Mouse (Mus musculus): ENCODE results near the gene Fzd2. TPM values are rescaled to one million over a fixed set of nuclear protein-coding genes. Genes with fewer than 3 reads are reported as not detected.

Fzd2 gene
- total RNA-seq, 2 experiments from 2014 or later, result 10.9 to 11.7 TPM

DNA sequence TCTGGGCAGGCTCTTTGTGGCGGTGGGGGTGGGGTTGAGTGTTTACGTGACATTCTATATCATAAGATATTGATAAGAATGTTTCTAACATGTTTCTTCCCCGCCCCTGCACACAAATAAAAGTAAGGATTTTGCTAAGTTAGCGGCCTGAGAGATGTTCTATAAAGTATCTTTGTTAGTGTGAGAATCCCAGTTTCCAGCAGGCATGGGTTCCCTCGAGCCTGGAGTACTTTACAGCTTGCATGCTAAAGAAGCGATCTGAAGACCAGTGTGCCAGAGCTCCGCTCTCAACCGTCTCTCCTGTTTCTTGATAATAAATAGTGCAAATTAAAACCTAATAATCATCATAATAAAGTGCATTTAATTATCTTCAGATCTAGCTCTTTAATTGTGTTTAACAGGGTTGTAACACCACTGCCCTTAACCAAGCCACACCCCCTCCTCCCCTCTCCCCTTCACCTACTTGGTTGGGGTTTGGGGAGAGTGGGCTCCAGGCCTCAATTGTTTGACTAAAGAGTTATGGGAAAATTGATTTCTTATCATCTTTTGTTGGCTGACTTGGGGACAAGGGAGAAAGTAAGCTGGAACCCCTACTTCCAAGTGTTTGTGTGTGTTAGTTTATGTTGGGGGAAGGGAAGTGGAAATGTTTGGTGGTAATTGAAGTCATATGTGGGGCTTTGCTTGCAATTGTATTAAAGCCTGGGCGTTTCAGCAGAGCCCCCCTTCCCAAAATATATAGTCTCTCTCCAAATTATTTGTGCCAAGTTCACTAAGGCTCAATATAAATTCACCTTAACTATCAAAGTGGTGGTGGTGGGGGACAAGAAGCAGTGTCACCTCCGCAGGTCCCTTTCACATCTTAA is 3.7 kb downstream of the Fzd2 start:
- no peak overlapping the region for H3K4me3 ChIP-seq
- H3K27ac ChIP-seq, result no peak overlapping the region
- no peak for TF ChIP-seq CTCF (IDR thresholded peaks at IDR 0.05)
- DNase-seq (ENCODE audit: extremely low spot score in 1 of 2, low spot score in 2 of 2), result no peak
- intact Hi-C loops (cut with DNase I), result no loop called here

- no peak overlapping the region for H3K4me3 ChIP-seq
- H3K27ac ChIP-seq, result no peak overlapping the region
- intact Hi-C loops (cut with DNase I), result no loop called here
- no peak for TF ChIP-seq CTCF (IDR thresholded peaks at IDR 0.05)
- no peak for DNase-seq (ENCODE audit: extremely low spot score in 1 of 2, low spot score in 2 of 2)
These were observed 4.5 kb downstream of the Fzd2 start for GRCm38 (mm10) chr11:102608691-102609090.

GRCm38 (mm10) chr11:102609483-102609882 is 5.3 kb downstream of the Fzd2 start:
- no peak overlapping the region for H3K4me3 ChIP-seq
- DNase-seq (ENCODE audit: extremely low spot score in 1 of 2, low spot score in 2 of 2), result no peak
- no peak for TF ChIP-seq CTCF (IDR thresholded peaks at IDR 0.05)
- H3K27ac ChIP-seq, result no peak overlapping the region
- intact Hi-C loops (cut with DNase I), result no loop called here

DNA sequence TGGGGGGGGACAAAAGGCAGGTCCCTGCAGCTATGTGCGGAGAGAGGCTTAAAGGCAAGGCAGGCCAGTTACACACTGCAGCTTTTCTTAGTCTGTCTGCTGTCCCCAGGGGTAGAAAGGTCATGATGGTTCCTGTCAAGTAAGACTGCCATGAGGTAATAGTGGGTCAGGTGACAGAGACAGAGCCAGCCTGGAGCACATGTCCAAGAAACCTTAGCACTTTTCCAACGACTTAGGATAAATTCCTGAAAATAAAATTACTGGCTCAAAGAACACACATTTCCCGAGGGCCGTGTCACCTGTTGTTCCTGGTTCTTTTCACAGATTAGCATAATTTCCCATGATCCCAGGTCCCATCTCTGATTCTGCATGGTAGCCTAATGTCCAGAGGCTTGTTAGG is 6.1 kb downstream of the Fzd2 start:
- no peak for TF ChIP-seq CTCF (IDR thresholded peaks at IDR 0.05)
- intact Hi-C loops (cut with DNase I), result no loop called here
- no peak overlapping the region for H3K27ac ChIP-seq
- DNase-seq (ENCODE audit: extremely low spot score in 1 of 2, low spot score in 2 of 2), result no peak
- H3K4me3 ChIP-seq, result no peak overlapping the region

DNA sequence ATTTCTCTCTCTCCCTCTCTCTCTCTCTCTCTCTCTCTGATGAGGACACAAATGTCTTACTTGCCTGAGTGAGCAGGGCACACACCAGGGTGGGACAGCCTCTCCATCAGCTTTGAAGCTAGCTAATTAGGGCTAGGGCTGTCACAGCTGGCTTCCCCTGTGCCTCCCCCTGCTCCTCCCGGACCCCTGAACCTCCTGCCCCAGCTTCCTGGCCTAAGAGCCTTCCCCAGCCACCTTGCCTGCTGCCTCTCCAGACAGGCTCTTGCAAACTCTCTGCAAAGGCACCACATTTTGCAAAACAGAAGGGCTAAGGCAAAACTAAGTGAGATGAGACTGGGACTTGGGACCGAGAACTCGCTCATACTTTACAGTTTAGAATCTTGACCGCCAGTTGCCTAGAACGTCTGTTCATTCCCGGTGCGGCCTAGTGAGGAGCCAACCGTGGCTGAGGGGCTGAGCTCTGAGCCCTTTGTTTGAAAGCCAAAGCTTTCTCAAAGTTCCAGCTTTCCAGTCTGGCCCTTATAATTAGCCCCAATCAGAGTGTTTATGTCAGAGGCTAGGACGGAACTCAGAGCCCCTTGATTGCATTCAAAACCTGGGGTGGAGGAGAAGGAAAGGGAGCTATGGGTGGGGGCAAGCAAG is 6.6 kb downstream of the Fzd2 start:
- no peak for DNase-seq (ENCODE audit: extremely low spot score in 1 of 2, low spot score in 2 of 2)
- intact Hi-C loops (cut with DNase I), result no loop called here
- H3K4me3 ChIP-seq, result no peak overlapping the region
- H3K27ac ChIP-seq, result no peak overlapping the region
- no peak for TF ChIP-seq CTCF (IDR thresholded peaks at IDR 0.05)

GRCm38 (mm10) chr11:102611317-102611705 is 7.1 kb downstream of the Fzd2 start:
- H3K27ac ChIP-seq, result no peak overlapping the region
- no peak for DNase-seq (ENCODE audit: extremely low spot score in 1 of 2, low spot score in 2 of 2)
- no peak overlapping the region for H3K4me3 ChIP-seq
- TF ChIP-seq CTCF (IDR thresholded peaks at IDR 0.05), result no peak
- intact Hi-C loops (cut with DNase I), result no loop called here

- intact Hi-C loops (cut with DNase I), result no loop called here
- no peak for DNase-seq (ENCODE audit: extremely low spot score in 1 of 2, low spot score in 2 of 2)
- Histone ChIP-seq H3K27ac (no peak overlapping the region), H3K4me3 (no peak overlapping the region)
- TF ChIP-seq CTCF (IDR thresholded peaks at IDR 0.05), result no peak; the same call in none of the 2 replicates
These were observed 15.3 kb downstream of the Fzd2 start for GRCm38 (mm10) chr11:102619449-102619848.

GRCm38 (mm10) chr11:102623876-102624789 is 19.9 kb downstream of the Fzd2 start:
- intact Hi-C loops (cut with DNase I), result no loop called here
- no peak for TF ChIP-seq CTCF (IDR thresholded peaks at IDR 0.05)
- H3K27ac ChIP-seq, result no peak overlapping the region
- H3K4me3 ChIP-seq, result no peak overlapping the region
- DNase-seq (ENCODE audit: extremely low spot score in 1 of 2, low spot score in 2 of 2), result no peak

DNA sequence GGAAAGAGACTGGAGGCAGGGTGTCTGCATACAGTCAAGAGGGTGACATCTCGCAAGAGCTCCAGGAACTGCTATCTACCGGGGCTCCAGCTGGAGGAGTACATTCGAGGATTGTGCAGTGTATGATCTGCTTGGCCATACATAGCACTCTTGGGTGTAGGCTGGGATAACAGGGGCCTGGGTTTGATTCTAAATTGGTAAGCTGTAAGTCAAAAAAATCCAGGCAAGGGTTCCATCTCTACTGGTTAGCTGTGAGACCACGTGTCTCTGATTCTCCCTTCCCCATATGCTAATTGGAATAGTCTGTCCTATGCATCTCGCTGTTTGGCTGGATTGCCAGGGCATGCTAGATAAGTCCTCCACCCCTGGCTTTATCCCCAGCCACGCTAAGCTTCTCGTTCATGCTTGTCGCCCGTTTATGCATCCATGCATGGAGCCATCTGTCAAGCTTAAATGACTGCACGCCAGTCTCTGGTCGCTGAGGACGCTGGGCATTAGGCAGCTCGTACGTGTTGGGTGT is 20.8 kb downstream of the Fzd2 start:
- no peak for DNase-seq (ENCODE audit: extremely low spot score in 1 of 2, low spot score in 2 of 2)
- TF ChIP-seq CTCF (IDR thresholded peaks at IDR 0.05), result no peak
- no peak overlapping the region for H3K27ac ChIP-seq
- intact Hi-C loops (cut with DNase I), result no loop called here
- no peak overlapping the region for H3K4me3 ChIP-seq

GRCm38 (mm10) chr11:102627171-102627931 is 23.2 kb downstream of the Fzd2 start:
- DNase-seq (ENCODE audit: extremely low spot score in 1 of 2, low spot score in 2 of 2), result no peak
- no peak overlapping the region for H3K4me3 ChIP-seq
- intact Hi-C loops (cut with DNase I), result no loop called here
- no peak overlapping the region for H3K27ac ChIP-seq
- no peak for TF ChIP-seq CTCF (IDR thresholded peaks at IDR 0.05)

DNA sequence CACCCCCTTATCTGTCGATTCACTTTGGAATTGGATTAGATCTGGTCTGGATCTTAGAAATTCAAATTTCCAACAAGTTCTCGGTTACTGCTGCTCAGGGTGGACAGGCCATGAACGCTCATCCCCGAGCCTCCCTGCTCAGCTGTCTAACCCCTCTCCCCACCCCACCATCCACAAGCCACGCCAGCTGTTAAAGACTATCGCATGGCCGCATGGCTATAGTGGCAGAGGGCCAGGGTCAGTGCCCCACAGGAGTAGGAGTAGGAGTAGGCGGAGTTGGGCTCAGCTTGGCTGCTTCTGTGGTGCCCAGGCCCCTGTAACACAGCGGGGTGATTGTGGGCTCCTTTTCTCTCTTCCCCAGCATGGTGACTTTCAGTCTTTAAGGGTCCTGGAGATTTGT is 24.3 kb downstream of the Fzd2 start:
- intact Hi-C loops (cut with DNase I), result no loop called here
- DNase-seq (ENCODE audit: extremely low spot score in 1 of 2, low spot score in 2 of 2), result no peak
- no peak for TF ChIP-seq CTCF (IDR thresholded peaks at IDR 0.05)
- no peak overlapping the region for H3K4me3 ChIP-seq
- no peak overlapping the region for H3K27ac ChIP-seq
